Mouse (Mus musculus) CH12.LX (cell line): ENCODE data around the gene Wars.

Experiments used
- BHLHE40 ChIP-seq: IDR thresholded peaks from 2 replicates; pipeline ENCODE4 v1.6.1; 2011; ENCODE audit warnings: mild to moderate bottlenecking, low read depth, low read length, improper control_type of control experiment
- CTCF ChIP-seq, 2 experiments: IDR thresholded peaks in 1 of 2; conservative IDR thresholded peaks in 1 of 2; 2 replicates each; pipeline ENCODE4 v1.5.1; 2011 to 2012; ENCODE audit warnings: low read depth in 2 of 2, low read length in 2 of 2, improper control_type of control experiment in 1 of 2, inconsistent platforms in 1 of 2, mild to moderate bottlenecking in 1 of 2, moderate library complexity in 1 of 2
- E2F4 ChIP-seq: IDR thresholded peaks from 2 replicates; pipeline ENCODE4 v1.6.1; 2011; ENCODE audit warnings: low read depth, low read length, improper control_type of control experiment; ENCODE audit not compliant: insufficient replicate concordance
- EP300 ChIP-seq: IDR thresholded peaks from 2 replicates; pipeline ENCODE4 v1.6.1; 2011; ENCODE audit warnings: low read length, improper control_type of control experiment
- HCFC1 ChIP-seq: IDR thresholded peaks from 2 replicates; pipeline ENCODE4 v1.6.1; 2012; ENCODE audit warnings: low read depth, mild to moderate bottlenecking, inconsistent platforms, low read length, improper control_type of control experiment
- JUND ChIP-seq: conservative IDR thresholded peaks from 2 replicates; pipeline ENCODE4 v1.6.1; 2011; ENCODE audit warnings: low read depth, low read length, improper control_type of control experiment
- MAFK ChIP-seq: IDR thresholded peaks from 2 replicates; pipeline ENCODE4 v1.6.1; 2011; ENCODE audit warnings: low read length, improper control_type of control experiment; ENCODE audit not compliant: insufficient replicate concordance
- NELFE ChIP-seq: IDR thresholded peaks from 2 replicates; pipeline ENCODE4 v1.6.1; 2011; ENCODE audit warnings: low read depth, low read length, improper control_type of control experiment

DNA sequence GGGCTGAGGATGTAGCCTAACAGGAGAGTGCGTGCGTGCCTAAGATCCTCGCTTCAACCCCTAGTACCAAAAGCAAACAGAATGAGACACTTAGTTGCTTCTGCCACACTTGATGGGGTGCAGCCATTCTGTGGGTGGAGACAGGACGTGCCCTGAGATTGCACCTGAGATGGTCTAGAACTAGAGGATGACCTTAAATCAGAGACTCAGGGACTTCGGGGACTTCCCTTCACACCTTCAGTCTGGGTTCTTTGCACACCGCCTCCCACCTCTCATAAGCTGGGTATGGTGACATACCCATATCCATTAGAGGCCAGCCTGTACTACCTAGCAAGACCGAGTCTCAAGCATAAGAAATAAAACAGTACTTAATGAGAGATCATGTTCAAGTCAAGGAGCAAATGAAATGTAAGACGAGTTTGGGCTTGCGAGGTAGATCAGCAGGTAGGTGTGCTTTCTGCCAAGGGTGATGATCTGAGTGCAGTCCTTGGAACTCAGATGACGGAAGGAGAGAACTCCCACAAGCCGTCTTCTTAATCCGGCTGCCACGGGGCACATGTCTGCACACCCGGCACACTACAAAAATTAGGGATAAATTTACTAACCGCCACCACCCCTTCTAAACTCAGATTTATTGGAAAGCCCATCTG is 69.6 kb downstream of the Wars start:
- no peak for TF ChIP-seq HCFC1
- no peak for TF ChIP-seq CTCF (conservative IDR thresholded peaks at IDR 0.05 in 1 of 2, IDR thresholded peaks at IDR 0.05 in 1 of 2; ENCODE audit: low read depth in 2 of 2, low read length in 2 of 2)
- TF ChIP-seq BHLHE40: no peak
- no peak for TF ChIP-seq EP300
- TF ChIP-seq JUND: no peak
- no peak for TF ChIP-seq E2F4
- no peak for TF ChIP-seq MAFK
- TF ChIP-seq NELFE: no peak
